Mouse (Mus musculus): ENCODE measurements around the gene Xpot. TPM values are rescaled to one million over a fixed set of nuclear protein-coding genes. Genes with fewer than 3 reads are reported as not detected.

Xpot gene
- polyA plus RNA-seq, 1 experiment, result 44.0 TPM

GRCm38 (mm10) chr10:121604632-121605344, 21.3 kb downstream of the Xpot start:
- no peaks in the 10 kb centered on the region for H3K27me3 ChIP-seq (ENCODE audit: control insufficient read depth, insufficient read depth, low read length)
- no peak for DNase-seq (ENCODE audit: low read depth in 1 of 2, low spot score in 2 of 2)
- no peak overlapping the region for H3K4me3 ChIP-seq (ENCODE audit: extremely low read depth, insufficient read depth, insufficient read length)
- H3K36me3 ChIP-seq (ENCODE audit: control insufficient read depth, insufficient read depth, low read length), result peaks cover 67% of the 10 kb centered on the region
- no peak overlapping the region for H3K27ac ChIP-seq (ENCODE audit: insufficient read depth, low read length)
- 93% methylated on average over 13 of the region's 13 CpGs for WGBS
- TF ChIP-seq CTCF (IDR thresholded peaks at IDR 0.05; ENCODE audit: extremely low read depth, insufficient read depth, insufficient read length, insufficient replicate concordance), result no peak
- TF ChIP-seq POLR2A (IDR thresholded peaks at IDR 0.05; ENCODE audit: low read depth, low read length), result no peak
- no peaks in the 10 kb centered on the region for H3K4me1 ChIP-seq (ENCODE audit: control insufficient read depth, insufficient read depth, insufficient read length)

GRCm38 (mm10) chr10:121603556-121603955, 22.6 kb downstream of the Xpot start:
- peaks cover 71% of the 10 kb centered on the region for H3K36me3 ChIP-seq (ENCODE audit: control insufficient read depth, insufficient read depth, low read length)

GRCm38 (mm10) chr10:121601272-121601671, 24.9 kb downstream of the Xpot start:
- Histone ChIP-seq H3K27ac (ENCODE audit: insufficient read depth, low read length) (no peak overlapping the region), H3K36me3 (ENCODE audit: control insufficient read depth, insufficient read depth, low read length) (peaks cover 56% of the 10 kb centered on the region), H3K27me3 (ENCODE audit: control insufficient read depth, insufficient read depth, low read length) (no peaks in the 10 kb centered on the region), H3K4me3 (ENCODE audit: extremely low read depth, insufficient read depth, insufficient read length) (no peak overlapping the region), H3K4me1 (ENCODE audit: control insufficient read depth, insufficient read depth, insufficient read length) (no peaks in the 10 kb centered on the region)
- no peak for TF ChIP-seq CTCF (IDR thresholded peaks at IDR 0.05; ENCODE audit: extremely low read depth, insufficient read depth, insufficient read length, insufficient replicate concordance)
- TF ChIP-seq POLR2A (IDR thresholded peaks at IDR 0.05; ENCODE audit: low read depth, low read length), result no peak
- WGBS, result 93% methylated on average over 6 of the region's 6 CpGs
- DNase-seq (ENCODE audit: low read depth in 1 of 2, low spot score in 2 of 2), result no peak

More at GRCm38 (mm10) chr10:121603556-121603955, 22.6 kb downstream of the Xpot start:
- H3K4me1 ChIP-seq (ENCODE audit: control insufficient read depth, insufficient read depth, insufficient read length), result no peaks in the 10 kb centered on the region
- no peak overlapping the region for H3K4me3 ChIP-seq (ENCODE audit: extremely low read depth, insufficient read depth, insufficient read length)
- no peak for DNase-seq (ENCODE audit: low read depth in 1 of 2, low spot score in 2 of 2)
- no peak overlapping the region for H3K27ac ChIP-seq (ENCODE audit: insufficient read depth, low read length)
- no peak for TF ChIP-seq POLR2A (IDR thresholded peaks at IDR 0.05; ENCODE audit: low read depth, low read length)
- no peaks in the 10 kb centered on the region for H3K27me3 ChIP-seq (ENCODE audit: control insufficient read depth, insufficient read depth, low read length)
- 89% methylated on average over 4 of the region's 4 CpGs for WGBS

GRCm38 (mm10) chr10:121596580-121596979, 29.6 kb downstream of the Xpot start:
- DNase-seq (ENCODE audit: low read depth in 1 of 2, low spot score in 2 of 2), result no peak
- TF ChIP-seq POLR2A (IDR thresholded peaks at IDR 0.05; ENCODE audit: low read depth, low read length), result no peak
- TF ChIP-seq CTCF (IDR thresholded peaks at IDR 0.05; ENCODE audit: extremely low read depth, insufficient read depth, insufficient read length, insufficient replicate concordance), result no peak
- no peak overlapping the region for H3K4me3 ChIP-seq (ENCODE audit: extremely low read depth, insufficient read depth, insufficient read length)
- H3K36me3 ChIP-seq (ENCODE audit: control insufficient read depth, insufficient read depth, low read length), result peaks cover 30% of the 10 kb centered on the region
- H3K27ac ChIP-seq (ENCODE audit: insufficient read depth, low read length), result no peak overlapping the region
- WGBS, result 34% methylated on average over 9 of the region's 9 CpGs
- no peaks in the 10 kb centered on the region for H3K27me3 ChIP-seq (ENCODE audit: control insufficient read depth, insufficient read depth, low read length)
- H3K4me1 ChIP-seq (ENCODE audit: control insufficient read depth, insufficient read depth, insufficient read length), result no peaks in the 10 kb centered on the region

- no peaks in the 10 kb centered on the region; the same call in 1 of the 2 replicates for H3K4me1 ChIP-seq (ENCODE audit: control insufficient read depth, insufficient read depth, insufficient read length)
- WGBS, result 46% methylated on average over 14 of the region's 14 CpGs
- DNase-seq (ENCODE audit: low read depth in 1 of 2, low spot score in 2 of 2), result no peak
- no peak for TF ChIP-seq POLR2A (IDR thresholded peaks at IDR 0.05; ENCODE audit: low read depth, low read length)
- TF ChIP-seq CTCF (IDR thresholded peaks at IDR 0.05; ENCODE audit: extremely low read depth, insufficient read depth, insufficient read length, insufficient replicate concordance), result no peak
- no peaks in the 10 kb centered on the region for H3K27me3 ChIP-seq (ENCODE audit: control insufficient read depth, insufficient read depth, low read length)
- no peak overlapping the region for H3K27ac ChIP-seq (ENCODE audit: insufficient read depth, low read length)
- H3K36me3 ChIP-seq (ENCODE audit: control insufficient read depth, insufficient read depth, low read length), result peaks cover 8% of the 10 kb centered on the region
- H3K4me3 ChIP-seq (ENCODE audit: extremely low read depth, insufficient read depth, insufficient read length), result no peak overlapping the region
These were observed 35.0 kb downstream of the Xpot start for GRCm38 (mm10) chr10:121591106-121591505.

- Histone ChIP-seq H3K4me1 (ENCODE audit: control insufficient read depth, insufficient read depth, insufficient read length) (peaks cover 4% of the 10 kb centered on the region), H3K4me3 (ENCODE audit: extremely low read depth, insufficient read depth, insufficient read length) (peak overlapping the region; percentile 98), H3K27me3 (ENCODE audit: control insufficient read depth, insufficient read depth, low read length) (no peaks in the 10 kb centered on the region), H3K36me3 (ENCODE audit: control insufficient read depth, insufficient read depth, low read length) (peaks cover 5% of the 10 kb centered on the region), H3K27ac (ENCODE audit: insufficient read depth, low read length) (no peak overlapping the region)
- WGBS, result 32% methylated on average over 6 of the region's 6 CpGs
- DNase-seq (ENCODE audit: low read depth in 1 of 2, low spot score in 2 of 2), result no peak
- TF ChIP-seq CTCF (IDR thresholded peaks at IDR 0.05; ENCODE audit: extremely low read depth, insufficient read depth, insufficient read length, insufficient replicate concordance), result no peak
These were observed 38.7 kb downstream of the Xpot start for GRCm38 (mm10) chr10:121587371-121587840.

- Histone ChIP-seq H3K4me1 (ENCODE audit: control insufficient read depth, insufficient read depth, insufficient read length) (peaks cover 4% of the 10 kb centered on the region), H3K4me3 (ENCODE audit: extremely low read depth, insufficient read depth, insufficient read length) (peak within 1 kb of the TSS; percentile 98), H3K27me3 (ENCODE audit: control insufficient read depth, insufficient read depth, low read length) (no peaks in the 10 kb centered on the region), H3K36me3 (ENCODE audit: control insufficient read depth, insufficient read depth, low read length) (peaks cover 4% of the 10 kb centered on the region), H3K27ac (ENCODE audit: insufficient read depth, low read length) (peak within 1 kb of the TSS; percentile 93)
- TF ChIP-seq CTCF (IDR thresholded peaks at IDR 0.05; ENCODE audit: extremely low read depth, insufficient read depth, insufficient read length, insufficient replicate concordance) (no peak), POLR2A (IDR thresholded peaks at IDR 0.05; ENCODE audit: low read depth, low read length) (peak; percentile 37)
- WGBS, result under 1% methylated on average over 56 of the region's 58 CpGs
- DNase-seq (ENCODE audit: low read depth in 1 of 2, low spot score in 2 of 2), result peak; percentile 79 to 92
These were observed 39.3 kb downstream of the Xpot start, which contains the start of gene Tbk1 for GRCm38 (mm10) chr10:121586675-121587370. Gene Tbk1, minus strand, starts transcription at chr10:121586787.
